Mouse (Mus musculus) kidney, adult 11 months (tissue): Measurements from ENCODE around the gene Gm45062.
"Not testable (repeated sequence)": the region's sequence is repeated elsewhere in the genome, so short reads cannot be mapped to it uniquely, and the experiment has no call there.

Experiments used
- DNase-seq: peaks from one replicate; pipeline ENCODE4 v3.0.0; 2022

Gene Gm45062

GRCm38 (mm10) chr6:8319591-8319990 is 60.3 kb downstream of the Gm45062 start:
- DNase-seq = no peak

DNA sequence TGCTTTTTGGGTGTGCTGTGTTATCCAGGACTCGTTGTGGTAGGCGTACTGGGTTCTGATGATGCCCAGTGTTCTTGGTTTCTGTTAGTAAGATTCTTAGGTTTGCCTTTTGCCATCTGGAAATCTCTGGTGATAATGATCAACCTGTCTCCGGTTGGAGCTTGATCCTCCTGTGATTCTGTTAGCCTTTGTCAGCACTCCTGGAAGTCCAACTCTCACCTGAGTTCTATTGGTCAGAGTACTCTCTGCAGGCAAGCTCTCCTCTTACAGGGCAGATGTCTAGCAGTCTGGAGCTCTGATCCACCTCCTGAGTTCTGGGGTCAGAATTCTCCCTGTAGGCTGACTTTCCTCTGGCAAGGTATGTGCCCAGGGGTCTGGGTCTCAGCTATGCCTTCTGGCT is 72.2 kb downstream of the Gm45062 start:
- DNase-seq = not testable (repeated sequence)

DNA sequence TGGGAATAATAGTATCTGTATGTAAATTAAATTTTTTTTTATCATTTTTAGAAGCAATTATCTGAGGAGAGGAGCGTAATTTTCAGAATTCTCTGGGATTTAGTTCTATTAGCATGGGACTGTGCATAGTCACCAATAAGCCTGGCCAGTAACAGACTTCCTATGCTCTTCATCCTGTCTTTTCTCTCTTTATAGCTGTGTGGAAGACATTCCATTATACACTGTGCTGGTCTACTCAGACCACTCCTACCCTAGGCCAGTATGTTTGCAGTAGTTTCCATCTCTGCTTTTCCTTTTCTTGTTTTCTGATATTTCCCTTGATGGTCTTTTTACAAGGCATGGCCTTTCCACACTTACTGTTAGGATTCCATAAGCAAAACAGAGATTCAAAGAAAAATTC is 74.1 kb downstream of the Gm45062 start:
- no peak for DNase-seq

GRCm38 (mm10) chr6:8336487-8337390 is 77.5 kb downstream of the Gm45062 start:
- DNase-seq = no peak

DNA sequence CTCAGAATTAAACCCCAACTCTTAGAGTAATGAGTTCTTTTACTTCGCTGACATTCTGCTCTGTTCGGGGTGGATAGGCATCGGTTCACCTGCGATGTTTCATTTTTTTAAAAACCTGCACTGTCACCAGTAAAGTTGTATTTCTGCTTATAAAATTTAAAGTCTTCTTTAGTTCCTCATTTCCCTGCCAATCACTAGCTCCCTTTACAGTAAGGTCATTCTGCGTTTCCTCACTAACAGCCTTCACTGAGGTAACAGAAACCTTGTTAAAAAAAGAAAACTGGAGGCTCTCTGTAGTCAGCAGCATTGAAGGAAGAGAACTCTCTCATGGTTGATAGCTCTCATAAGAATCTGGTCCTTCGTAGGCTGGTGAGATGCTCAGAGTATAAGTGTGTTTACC is 80.2 kb downstream of the Gm45062 start:
- DNase-seq = no peak

GRCm38 (mm10) chr6:8343271-8343670 is 84.0 kb downstream of the Gm45062 start:
- no peak for DNase-seq

- DNase-seq = peak; percentile 22
Observed at GRCm38 (mm10) chr6:8345219-8345856, 86.1 kb downstream of the Gm45062 start.

- no peak for DNase-seq
Observed at GRCm38 (mm10) chr6:8347154-8347553, 87.9 kb downstream of the Gm45062 start.

DNA sequence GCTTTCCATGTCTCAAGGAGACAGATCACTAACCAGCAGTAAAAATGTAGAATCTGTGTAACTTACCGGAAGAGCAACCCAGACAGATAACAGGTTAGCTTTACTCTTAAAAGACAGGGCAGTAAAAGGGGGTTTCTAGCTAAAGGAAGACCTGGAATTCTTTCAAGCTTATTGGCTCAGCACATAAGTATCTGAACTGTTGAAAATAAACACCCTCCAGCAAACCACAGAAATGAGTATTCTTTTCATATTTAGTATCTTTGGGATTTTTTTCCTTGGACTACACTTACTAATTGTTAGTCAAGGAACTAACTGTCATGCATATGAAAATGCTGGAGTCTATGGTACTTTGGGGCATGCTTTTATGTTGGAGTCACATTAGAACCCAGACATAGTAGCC is 89.1 kb downstream of the Gm45062 start:
- DNase-seq = no peak

GRCm38 (mm10) chr6:8349060-8349670 is 89.9 kb downstream of the Gm45062 start:
- no peak for DNase-seq

DNA sequence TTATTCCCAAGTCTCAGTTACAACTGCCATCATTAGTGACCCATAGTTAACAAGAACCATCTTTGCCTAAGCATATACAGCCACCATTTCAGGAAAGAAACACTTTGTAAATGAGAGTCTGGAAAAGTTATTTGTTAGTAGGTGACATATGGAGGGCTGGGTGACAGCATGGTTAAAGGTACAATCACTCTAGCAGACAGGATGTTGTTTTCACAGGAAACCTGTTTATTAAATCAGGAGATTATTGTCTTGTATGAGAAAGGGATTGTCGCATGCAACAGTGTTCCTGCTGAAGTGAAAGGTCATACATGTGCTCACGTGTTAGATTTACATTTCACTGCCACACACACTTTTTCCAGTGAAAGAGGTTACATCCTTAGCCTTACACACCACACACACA is 92.3 kb downstream of the Gm45062 start:
- DNase-seq = no peak

- DNase-seq = no peak
Observed at GRCm38 (mm10) chr6:8352533-8353168, 93.4 kb downstream of the Gm45062 start.

- no peak for DNase-seq
Observed at GRCm38 (mm10) chr6:8353461-8353860, 94.2 kb downstream of the Gm45062 start.

DNA sequence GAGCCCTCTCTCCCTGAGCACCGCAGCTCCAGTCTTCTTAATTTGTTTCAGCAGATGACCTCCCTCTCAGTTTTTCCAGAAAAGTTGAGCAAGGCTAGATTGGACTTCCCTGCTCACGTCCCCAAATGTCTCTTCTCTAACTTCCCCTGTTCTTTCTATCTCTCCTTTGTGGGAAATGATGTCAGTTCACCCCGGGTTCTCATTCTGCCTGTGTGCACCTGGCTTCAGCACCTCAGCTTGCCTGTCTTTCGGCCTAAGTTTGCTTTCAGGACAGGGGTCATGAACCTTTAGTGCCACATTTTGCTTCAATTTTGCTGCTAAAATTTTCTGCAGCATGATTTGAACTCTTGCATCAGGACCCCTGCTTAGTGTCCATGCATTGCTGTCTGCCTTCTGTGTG is 95.6 kb downstream of the Gm45062 start:
- no peak for DNase-seq

GRCm38 (mm10) chr6:8358232-8358631 is 99.0 kb downstream of the Gm45062 start:
- no peak for DNase-seq

DNA sequence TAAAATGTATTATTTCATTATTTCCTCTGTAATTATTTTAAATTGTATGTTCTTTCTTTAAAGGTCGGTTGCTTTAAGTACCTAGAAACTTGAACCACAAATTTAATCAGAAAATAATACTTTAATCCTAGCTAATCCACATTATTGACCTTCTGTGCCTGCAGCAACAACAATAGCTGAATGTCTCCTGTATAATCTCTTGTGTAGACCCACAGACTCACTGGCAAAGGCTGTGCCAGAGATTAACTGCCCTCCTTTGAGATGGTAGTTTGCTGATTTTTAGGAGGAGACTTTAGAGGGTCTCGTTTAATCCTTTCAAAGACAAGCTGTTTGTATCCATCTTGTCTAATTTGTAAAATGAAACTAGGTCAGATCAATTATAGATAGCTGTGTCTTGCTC is 99.5 kb downstream of the Gm45062 start:
- DNase-seq = no peak

- DNase-seq = no peak
Observed at GRCm38 (mm10) chr6:8360805-8361204, 101.6 kb downstream of the Gm45062 start.

DNA sequence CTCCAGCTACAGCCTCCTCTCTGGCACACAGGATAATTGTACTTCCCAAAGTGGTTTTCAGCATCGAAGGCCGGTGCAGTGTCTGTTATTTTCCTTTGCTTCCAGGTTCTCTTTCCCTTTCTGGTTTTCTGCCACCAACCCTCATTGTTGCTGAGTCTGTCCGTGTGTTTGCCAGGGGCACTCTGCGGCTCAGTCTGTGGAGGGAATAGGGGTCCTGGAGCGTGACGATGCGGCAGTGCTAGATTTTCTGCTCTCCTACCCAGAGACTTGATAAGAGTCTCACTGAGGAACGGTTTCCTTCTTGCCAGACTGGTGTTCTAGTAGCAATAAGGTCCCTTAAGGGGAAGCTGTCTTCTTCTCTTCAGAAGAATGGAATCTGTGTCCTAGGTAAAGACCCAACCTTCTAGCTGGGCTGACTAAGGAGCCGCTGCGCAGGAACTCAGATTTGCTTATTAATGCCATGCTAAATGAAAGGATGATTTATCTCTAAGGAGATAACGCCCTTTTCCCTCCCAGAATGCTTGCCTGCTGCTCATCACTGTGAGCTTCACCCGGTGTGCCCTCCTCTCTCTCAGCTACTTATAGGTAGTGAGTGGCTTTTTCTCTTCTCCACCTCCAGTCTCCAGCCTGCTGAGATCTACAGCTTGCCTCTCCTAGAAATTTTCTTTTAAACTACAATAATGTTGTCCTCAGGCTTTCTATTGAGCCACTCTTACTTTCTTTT is 104.9 kb downstream of the Gm45062 start:
- DNase-seq = no peak

DNA sequence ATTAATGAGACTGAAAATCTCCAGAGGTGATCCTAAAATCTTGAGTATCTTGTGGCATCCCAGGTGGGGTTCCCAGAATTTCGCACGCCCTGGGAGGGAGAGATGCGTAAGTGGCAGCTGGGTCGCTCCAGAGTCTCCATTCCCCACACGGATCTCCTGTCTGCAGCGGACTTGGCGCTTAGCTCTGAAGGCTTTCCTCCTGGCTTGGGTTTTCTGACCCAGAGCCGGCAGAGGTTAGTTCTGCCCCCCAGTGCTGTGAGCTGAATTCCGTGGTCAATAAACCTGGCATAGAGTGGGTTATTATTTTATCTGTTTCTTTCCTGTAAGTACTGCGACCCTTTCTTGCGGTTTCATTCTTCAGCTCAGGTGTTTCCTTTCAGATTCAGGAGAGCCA is 105.5 kb downstream of the Gm45062 start:
- no peak for DNase-seq

GRCm38 (mm10) chr6:8367675-8368074 is 108.4 kb downstream of the Gm45062 start:
- no peak for DNase-seq

DNA sequence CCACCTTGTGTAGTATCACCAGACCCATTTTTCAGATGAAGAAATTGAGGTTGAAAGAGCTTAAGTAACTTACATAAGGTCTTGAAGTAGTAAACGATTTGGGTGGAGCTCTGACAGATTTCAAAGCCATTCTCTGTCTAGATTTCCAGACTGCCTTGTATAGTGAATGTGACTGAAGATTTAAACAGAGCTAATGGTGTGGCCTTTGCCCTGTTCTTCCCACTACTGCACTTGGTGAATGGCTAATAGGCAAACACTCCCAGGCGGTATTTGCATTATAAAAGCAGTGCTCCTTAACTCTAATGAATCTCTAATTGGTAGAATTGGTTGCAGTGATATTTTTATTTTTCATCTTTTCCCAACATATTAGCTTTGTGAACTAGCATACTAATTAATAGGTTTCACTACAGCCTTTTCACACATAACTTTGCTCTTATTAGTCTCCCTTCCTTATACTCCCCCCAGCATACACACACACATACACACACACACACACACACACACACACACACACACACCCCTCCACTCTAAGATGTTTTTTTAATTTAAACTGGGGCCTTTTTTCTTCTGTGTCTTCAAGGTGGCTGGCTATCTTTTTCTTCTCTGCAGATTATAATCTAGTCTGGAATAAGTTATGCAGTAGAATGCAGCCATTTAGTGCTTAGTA is 109.1 kb downstream of the Gm45062 start:
- no peak for DNase-seq

GRCm38 (mm10) chr6:8370624-8371023 is 111.4 kb downstream of the Gm45062 start:
- no peak for DNase-seq
